Mouse (Mus musculus) bone marrow macrophage, adult 2 months (primary cell): Measurements from ENCODE around the gene Mark2.

ENCODE experiments used
- CTCF ChIP-seq: IDR thresholded peaks from 2 replicates; pipeline ENCODE4 v1.5.1; 2012; ENCODE audit warnings: low read depth, mild to moderate bottlenecking, low read length, moderate library complexity
- POLR2A ChIP-seq: IDR thresholded peaks from 2 replicates; pipeline ENCODE4 v1.6.1; 2012; ENCODE audit warnings: mild to moderate bottlenecking, low read depth, low read length, borderline replicate concordance

DNA sequence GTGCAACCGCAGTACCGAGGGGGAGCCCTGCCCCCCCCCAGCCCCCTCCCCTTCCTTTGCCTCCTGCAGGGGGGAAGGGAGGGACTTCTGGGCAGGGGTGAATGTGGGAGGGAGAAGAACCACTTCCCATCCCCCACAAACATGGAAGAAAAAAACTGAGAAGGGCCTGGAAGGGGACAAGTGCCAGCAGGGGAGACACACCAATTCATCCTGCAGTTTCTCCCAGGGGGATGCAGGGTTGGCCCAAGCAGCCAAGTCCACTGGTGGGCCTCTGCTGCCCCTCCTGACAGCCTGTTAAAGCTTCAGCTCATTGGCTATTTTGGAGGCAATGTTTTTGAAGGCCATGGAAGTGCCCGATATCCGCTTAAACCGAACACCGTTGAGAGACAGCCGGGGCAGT, 64.9 kb downstream of the Mark2 start:
- TF ChIP-seq POLR2A (no peak), CTCF (no peak)
